Mouse (Mus musculus): ENCODE measurements at regions not wholly inside any gene's neighbourhood (a gene's known extent, or its start where the extent isn't known, plus 50 kb on each side); places are given as distances from the start of the nearest gene placed in this dataset.

DNA sequence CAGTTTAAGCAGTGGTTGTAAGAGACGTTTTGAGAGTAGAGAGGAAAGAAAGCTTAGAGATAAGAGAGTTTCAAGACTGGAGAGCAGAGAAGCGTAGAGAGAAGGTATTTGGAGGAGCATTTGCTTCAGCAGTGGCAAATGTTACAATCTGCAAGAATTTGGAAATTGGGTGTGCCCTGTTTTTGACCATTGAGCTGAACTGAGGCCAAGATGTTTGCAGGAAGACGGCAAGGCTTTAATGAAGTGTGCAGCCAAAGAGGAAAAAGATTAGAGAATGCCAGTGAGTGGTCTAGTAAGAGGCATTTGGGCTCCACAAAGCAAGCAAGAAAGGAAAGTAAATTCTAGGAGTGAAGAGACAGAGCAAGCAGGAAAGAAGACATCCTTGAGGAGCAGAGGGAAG is 168.8 kb upstream of the Fggy start:
- H3K36me3 ChIP-seq, result no peaks in the 10 kb centered on the region
- H3K27ac ChIP-seq (replicated peaks), result no peak overlapping the region
- H3K9ac ChIP-seq (replicated peaks), result no peak overlapping the region
- no peak overlapping the region for H3K4me3 ChIP-seq
- no peaks in the 10 kb centered on the region for H3K9me3 ChIP-seq
- 61% methylated on average over 3 of the region's 3 CpGs for WGBS
- ATAC-seq (ENCODE audit: low FRiP score, low read depth), result no peak
- no peak overlapping the region for H3K4me2 ChIP-seq (replicated peaks)
- no peaks in the 10 kb centered on the region for H3K4me1 ChIP-seq
- peaks cover 3% of the 10 kb centered on the region; the same call in 1 of the 2 replicates for H3K27me3 ChIP-seq

DNA sequence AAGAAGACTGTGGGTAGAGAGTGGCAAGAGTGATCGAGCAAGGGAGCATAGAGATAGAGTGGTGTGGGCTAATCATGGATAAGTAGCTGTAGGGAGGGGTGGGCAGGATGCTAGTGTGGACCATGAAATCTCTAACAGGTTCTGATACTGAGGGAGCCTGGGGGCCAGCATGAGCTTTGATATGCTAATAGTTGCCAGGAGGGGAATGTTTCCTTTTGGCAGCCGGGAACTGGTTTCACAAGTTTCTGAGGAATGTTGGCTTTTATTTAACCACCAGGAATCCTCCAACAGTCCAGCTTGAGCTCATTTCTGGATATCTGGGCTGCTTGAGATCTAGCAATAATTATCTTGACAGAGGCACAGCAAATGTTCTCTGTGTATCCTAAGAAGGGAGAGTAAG is 167.7 kb upstream of the Fggy start:
- no peak overlapping the region for H3K27ac ChIP-seq (replicated peaks)
- H3K4me2 ChIP-seq (replicated peaks), result no peak overlapping the region
- ATAC-seq (ENCODE audit: low FRiP score, low read depth), result 0 out of 2 replicates have a peak, but pooled peaks have one; percentile 23
- WGBS, result 34% methylated on average over 2 of the region's 2 CpGs
- peaks cover 3% of the 10 kb centered on the region; the same call in 1 of the 2 replicates for H3K27me3 ChIP-seq
- H3K36me3 ChIP-seq, result no peaks in the 10 kb centered on the region
- H3K4me1 ChIP-seq, result no peaks in the 10 kb centered on the region
- no peak overlapping the region for H3K9ac ChIP-seq (replicated peaks)
- H3K4me3 ChIP-seq, result no peak overlapping the region
- H3K9me3 ChIP-seq, result no peaks in the 10 kb centered on the region

DNA sequence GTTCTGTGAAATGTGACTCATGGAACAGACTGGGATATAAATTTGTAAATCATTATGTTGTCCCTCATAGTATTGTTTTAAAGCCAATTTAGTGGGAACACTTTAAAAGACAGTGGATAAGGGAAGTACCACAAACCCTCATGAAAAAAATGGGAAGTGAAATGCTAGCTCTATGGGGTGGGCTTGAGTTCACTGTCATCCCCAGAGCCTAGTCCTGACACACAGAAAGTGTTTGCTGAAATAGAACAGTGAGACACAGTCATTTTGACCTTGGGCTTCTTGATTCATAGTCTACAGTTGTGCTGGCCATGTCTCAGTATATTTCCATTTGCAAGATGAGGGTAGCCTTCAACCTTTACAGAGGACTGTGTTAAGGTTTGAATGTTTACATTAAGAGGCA is 166.8 kb upstream of the Fggy start:
- no peaks in the 10 kb centered on the region for H3K4me1 ChIP-seq
- no peak overlapping the region for H3K4me3 ChIP-seq
- no peak overlapping the region for H3K9ac ChIP-seq (replicated peaks)
- H3K9me3 ChIP-seq, result no peaks in the 10 kb centered on the region
- no peaks in the 10 kb centered on the region for H3K36me3 ChIP-seq
- H3K27me3 ChIP-seq, result peaks cover 3% of the 10 kb centered on the region; the same call in 1 of the 2 replicates
- ATAC-seq (ENCODE audit: low FRiP score, low read depth), result no peak
- H3K27ac ChIP-seq (replicated peaks), result no peak overlapping the region
- no peak overlapping the region for H3K4me2 ChIP-seq (replicated peaks)

DNA sequence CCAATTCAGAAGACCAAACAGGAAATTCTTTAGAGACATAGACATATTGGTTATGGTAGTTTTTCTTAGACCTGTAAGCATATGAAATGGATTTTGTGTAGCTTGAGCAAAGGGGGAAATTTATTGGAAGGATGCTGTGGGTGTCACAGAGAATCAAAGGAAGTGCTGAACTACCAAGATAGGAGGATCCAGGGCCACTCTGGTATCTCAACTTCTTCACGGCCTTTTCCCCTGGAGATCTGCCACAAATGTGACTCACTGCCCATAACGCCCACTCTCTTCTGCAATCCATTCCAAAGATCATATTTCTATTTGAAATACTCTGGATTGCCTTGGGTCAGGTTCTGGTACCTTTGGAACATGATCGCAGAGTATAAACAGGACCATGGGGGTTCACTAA is 161.6 kb upstream of the Fggy start:
- WGBS, result 93% methylated on average over 3 of the region's 3 CpGs
- no peaks in the 10 kb centered on the region for H3K36me3 ChIP-seq
- no peaks in the 10 kb centered on the region for H3K4me1 ChIP-seq
- H3K27ac ChIP-seq (replicated peaks), result no peak overlapping the region
- H3K27me3 ChIP-seq, result peaks cover 3% of the 10 kb centered on the region; the same call in 1 of the 2 replicates
- H3K4me2 ChIP-seq (replicated peaks), result no peak overlapping the region
- H3K9ac ChIP-seq (replicated peaks), result no peak overlapping the region
- H3K4me3 ChIP-seq, result no peak overlapping the region
- no peaks in the 10 kb centered on the region for H3K9me3 ChIP-seq
- no peak for ATAC-seq (ENCODE audit: low FRiP score, low read depth)

DNA sequence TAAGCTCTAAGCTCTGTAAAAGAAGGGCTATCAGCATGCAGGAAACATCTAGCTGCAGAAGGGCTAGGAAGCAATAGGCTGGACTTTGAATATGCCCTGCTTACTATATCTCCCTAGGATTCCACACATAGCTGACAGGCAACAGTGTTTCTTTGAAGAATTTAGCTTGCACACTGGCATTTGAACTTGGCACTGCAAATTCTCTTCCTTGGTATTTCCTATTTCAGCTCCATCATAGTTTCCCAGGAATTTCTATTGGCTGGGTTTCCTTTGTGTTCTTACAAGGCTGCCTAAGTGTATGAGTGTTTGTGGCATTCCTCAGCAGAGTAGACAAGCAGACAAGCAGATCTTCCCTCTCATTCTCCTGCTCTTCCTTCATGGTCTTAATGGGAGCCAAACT is 159.0 kb upstream of the Fggy start:
- no peak for ATAC-seq (ENCODE audit: low FRiP score, low read depth)
- Histone ChIP-seq H3K4me3 (no peak overlapping the region), H3K36me3 (no peaks in the 10 kb centered on the region), H3K4me1 (no peaks in the 10 kb centered on the region), H3K9ac (replicated peaks) (no peak overlapping the region), H3K4me2 (replicated peaks) (no peak overlapping the region), H3K27me3 (no peaks in the 10 kb centered on the region), H3K9me3 (no peaks in the 10 kb centered on the region), H3K27ac (replicated peaks) (no peak overlapping the region)

DNA sequence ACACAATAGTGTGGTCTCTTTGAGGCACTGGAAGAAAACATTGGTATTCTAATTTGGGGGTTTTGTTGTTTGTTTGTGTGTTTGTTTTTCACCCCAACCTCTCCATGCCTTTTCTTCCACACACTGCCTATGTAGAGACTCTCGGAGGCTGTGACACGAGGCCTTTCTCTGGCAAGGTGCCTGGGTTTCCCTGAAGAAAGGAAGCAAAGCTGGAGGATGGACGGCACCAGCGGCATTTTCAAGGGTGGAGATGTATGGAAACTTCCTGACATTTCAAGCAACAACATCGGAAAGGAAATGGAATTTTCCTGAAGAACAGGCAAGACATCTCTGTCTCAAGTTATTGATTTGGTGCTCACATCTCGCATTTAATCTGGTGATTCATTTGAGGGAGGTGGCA is 155.0 kb upstream of the Fggy start:
- no peaks in the 10 kb centered on the region for H3K4me1 ChIP-seq
- no peak overlapping the region for H3K4me2 ChIP-seq (replicated peaks)
- no peak overlapping the region for H3K27ac ChIP-seq (replicated peaks)
- no peaks in the 10 kb centered on the region for H3K36me3 ChIP-seq
- H3K9me3 ChIP-seq, result no peaks in the 10 kb centered on the region
- no peak for ATAC-seq (ENCODE audit: low FRiP score, low read depth)
- no peak overlapping the region for H3K9ac ChIP-seq (replicated peaks)
- no peaks in the 10 kb centered on the region for H3K27me3 ChIP-seq
- no peak overlapping the region for H3K4me3 ChIP-seq
- 87% methylated on average over 6 of the region's 6 CpGs for WGBS

DNA sequence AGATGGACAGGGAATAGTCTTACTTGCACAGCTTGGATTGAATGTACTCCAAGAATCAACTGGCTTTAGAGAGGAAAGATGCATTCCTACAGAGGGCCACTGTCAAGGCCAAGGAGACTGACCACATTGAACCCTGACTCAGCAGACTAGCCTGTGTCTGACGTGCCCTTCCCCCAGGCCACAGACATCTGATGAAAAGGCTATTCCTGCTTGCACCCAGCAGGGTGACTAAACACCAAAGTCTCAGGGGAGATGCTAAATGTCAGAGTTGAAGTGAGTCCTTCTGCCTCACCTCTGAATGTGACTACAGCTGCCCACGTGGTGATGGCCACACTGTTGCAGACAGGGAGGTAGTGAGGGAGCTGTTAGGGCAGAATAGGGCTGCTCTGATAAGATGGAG is 140.2 kb upstream of the Fggy start:
- no peaks in the 10 kb centered on the region for H3K27me3 ChIP-seq
- H3K27ac ChIP-seq (replicated peaks), result no peak overlapping the region
- WGBS, result 44% methylated on average over 2 of the region's 2 CpGs
- no peak overlapping the region for H3K4me2 ChIP-seq (replicated peaks)
- H3K36me3 ChIP-seq, result no peaks in the 10 kb centered on the region
- H3K9me3 ChIP-seq, result no peaks in the 10 kb centered on the region
- no peak for ATAC-seq (ENCODE audit: low FRiP score, low read depth)
- no peak overlapping the region for H3K9ac ChIP-seq (replicated peaks)
- no peak overlapping the region for H3K4me3 ChIP-seq
- no peaks in the 10 kb centered on the region for H3K4me1 ChIP-seq

DNA sequence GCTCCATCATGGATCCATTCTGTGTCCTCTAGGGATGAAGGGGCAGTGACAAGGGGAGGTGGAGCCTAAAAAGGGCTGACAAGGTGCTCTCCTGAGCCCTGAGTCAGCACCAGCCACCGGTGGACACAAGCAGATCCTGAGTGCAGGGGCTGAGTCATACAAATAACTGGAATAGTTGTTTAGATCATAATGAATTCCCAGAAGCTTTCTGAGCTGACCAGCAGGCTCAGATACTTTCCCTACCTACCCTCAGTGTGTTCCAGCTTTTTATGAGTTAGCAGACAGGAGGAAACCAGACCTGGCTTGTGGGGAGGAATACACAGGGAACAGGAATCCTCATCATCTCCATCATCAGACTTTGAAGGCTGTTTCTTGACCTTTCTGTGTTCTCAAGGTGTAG is 130.7 kb upstream of the Fggy start:
- H3K9me3 ChIP-seq, result no peaks in the 10 kb centered on the region
- no peak for ATAC-seq (ENCODE audit: low FRiP score, low read depth)
- no peak overlapping the region for H3K9ac ChIP-seq (replicated peaks)
- no peak overlapping the region for H3K4me2 ChIP-seq (replicated peaks)
- no peaks in the 10 kb centered on the region for H3K36me3 ChIP-seq
- no peak overlapping the region for H3K27ac ChIP-seq (replicated peaks)
- WGBS, result 63% methylated on average over 1 of the region's 1 CpGs
- no peak overlapping the region for H3K4me3 ChIP-seq
- no peaks in the 10 kb centered on the region for H3K4me1 ChIP-seq
- H3K27me3 ChIP-seq, result no peaks in the 10 kb centered on the region

DNA sequence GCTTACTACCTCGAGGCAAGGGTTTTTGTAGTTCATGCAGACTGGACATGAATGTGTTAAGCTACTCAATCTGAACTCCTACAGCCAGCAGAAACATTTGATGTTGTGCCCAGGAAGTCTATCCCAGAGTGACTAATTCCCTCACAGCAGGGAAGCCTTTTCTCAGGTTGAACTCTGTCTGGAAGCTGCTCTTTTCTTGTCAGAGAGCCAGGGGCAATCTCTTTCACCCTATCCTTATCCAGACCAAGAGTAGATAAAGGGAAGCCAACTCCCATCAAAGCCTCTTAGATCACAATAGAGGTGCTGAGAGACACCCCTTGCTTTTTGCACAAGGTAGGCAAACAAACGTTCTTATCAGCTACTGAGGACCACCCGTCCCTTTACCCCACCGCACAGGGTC is 122.8 kb upstream of the Fggy start:
- ATAC-seq (ENCODE audit: low FRiP score, low read depth), result no peak
- H3K4me2 ChIP-seq (replicated peaks), result no peak overlapping the region
- H3K4me1 ChIP-seq, result no peaks in the 10 kb centered on the region
- H3K27ac ChIP-seq (replicated peaks), result no peak overlapping the region
- H3K36me3 ChIP-seq, result no peaks in the 10 kb centered on the region
- H3K27me3 ChIP-seq, result no peaks in the 10 kb centered on the region
- 28% methylated on average over 4 of the region's 4 CpGs for WGBS
- H3K9ac ChIP-seq (replicated peaks), result no peak overlapping the region
- H3K4me3 ChIP-seq, result no peak overlapping the region
- H3K9me3 ChIP-seq, result no peaks in the 10 kb centered on the region

DNA sequence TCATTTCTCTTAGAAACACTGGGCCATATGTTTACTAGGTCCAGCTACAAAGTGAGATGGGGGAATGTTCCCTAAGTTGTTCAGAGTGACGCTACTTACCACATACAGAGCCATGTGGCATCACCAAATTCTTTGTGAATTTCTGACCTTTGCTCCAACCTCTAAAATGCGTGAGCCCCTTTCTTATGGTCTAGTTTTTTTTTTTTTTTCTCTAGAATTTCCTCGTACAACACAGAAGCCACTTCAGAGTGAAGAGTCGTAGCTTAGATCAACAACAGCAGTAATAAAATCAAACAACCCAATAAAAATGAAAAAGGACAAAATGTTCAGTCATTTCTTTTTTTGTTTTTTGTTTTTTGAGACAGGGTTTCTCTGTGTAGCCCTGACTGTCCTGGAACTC is 122.2 kb upstream of the Fggy start:
- H3K9me3 ChIP-seq, result no peaks in the 10 kb centered on the region
- no peaks in the 10 kb centered on the region for H3K27me3 ChIP-seq
- H3K4me1 ChIP-seq, result no peaks in the 10 kb centered on the region
- no peak overlapping the region for H3K9ac ChIP-seq (replicated peaks)
- no peak overlapping the region for H3K27ac ChIP-seq (replicated peaks)
- H3K4me2 ChIP-seq (replicated peaks), result no peak overlapping the region
- 64% methylated on average over 4 of the region's 4 CpGs for WGBS
- ATAC-seq (ENCODE audit: low FRiP score, low read depth), result no peak
- H3K4me3 ChIP-seq, result no peak overlapping the region
- H3K36me3 ChIP-seq, result no peaks in the 10 kb centered on the region

DNA sequence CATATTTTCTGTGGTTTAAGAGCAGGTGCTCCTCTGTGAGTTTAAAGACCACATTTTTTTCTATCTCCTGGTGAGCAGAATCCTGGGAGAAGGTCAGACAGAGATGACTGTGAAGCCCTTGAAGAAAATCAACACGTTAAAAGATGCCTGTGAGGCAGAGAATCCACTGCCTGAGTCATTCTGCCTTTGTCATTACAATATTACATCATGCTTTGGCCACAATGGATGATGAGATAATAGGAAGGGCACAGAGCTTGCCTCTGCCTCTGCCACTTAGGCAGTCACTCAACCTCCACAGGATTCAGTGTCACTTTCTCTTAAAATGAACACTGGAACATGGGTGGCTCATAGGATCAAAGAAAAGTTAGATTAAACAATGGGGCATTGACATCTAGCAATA is 117.5 kb upstream of the Fggy start:
- WGBS, result 38% methylated on average over 1 of the region's 1 CpGs
- H3K4me2 ChIP-seq (replicated peaks), result no peak overlapping the region
- H3K4me3 ChIP-seq, result no peak overlapping the region
- H3K9ac ChIP-seq (replicated peaks), result no peak overlapping the region
- H3K27me3 ChIP-seq, result no peaks in the 10 kb centered on the region
- H3K4me1 ChIP-seq, result no peaks in the 10 kb centered on the region
- no peaks in the 10 kb centered on the region for H3K9me3 ChIP-seq
- no peak overlapping the region for H3K27ac ChIP-seq (replicated peaks)
- H3K36me3 ChIP-seq, result no peaks in the 10 kb centered on the region
- no peak for ATAC-seq (ENCODE audit: low FRiP score, low read depth)

DNA sequence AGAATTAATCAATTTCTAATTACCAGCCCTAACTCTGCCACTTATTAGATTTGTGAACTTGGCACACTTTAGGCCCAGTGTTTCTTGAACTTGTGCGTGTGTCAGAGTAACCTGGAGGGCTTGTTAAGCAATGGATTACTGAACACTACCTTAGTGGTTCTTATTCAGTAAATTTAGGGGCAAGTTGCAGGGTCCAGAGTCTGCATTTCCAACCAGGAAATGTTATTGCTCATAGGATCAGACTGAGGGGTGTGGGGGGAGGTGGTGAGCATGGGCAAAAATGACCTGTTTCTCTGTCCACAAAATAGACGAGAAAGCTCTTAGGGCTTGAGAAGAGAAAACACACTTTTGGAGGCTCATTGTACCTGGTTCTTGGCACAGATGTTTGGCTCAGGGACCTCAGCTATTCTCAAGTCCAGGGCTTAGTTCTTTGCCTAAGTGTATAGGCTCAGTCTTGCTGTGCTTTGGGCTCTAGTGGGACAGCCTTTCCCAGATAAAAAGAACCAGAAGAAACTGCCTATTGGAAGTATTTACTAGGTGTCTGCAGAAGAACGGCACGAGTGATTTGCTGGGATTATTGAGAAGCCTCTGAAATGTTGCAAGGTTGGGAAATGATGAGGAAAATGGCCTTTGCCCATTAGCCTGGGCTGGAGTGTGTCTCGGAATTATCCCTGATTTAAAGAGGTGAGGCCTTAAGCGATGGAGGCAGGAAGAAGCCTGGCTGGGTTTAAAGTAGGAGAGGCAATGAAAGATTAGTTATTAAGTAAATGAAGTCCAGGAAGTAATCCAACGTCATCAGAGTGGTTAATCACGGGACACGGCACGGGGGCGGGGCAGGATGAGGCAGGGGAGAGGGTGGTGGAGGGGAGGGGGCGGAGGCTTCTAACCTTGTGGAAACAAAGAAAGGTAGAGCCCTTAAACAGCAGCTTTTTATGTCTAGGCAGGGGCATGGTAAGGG is 113.2 kb upstream of the Fggy start:
- Histone ChIP-seq H3K9ac (replicated peaks) (no peak overlapping the region), H3K27ac (replicated peaks) (no peak overlapping the region), H3K27me3 (no peaks in the 10 kb centered on the region), H3K9me3 (no peaks in the 10 kb centered on the region), H3K4me2 (replicated peaks) (no peak overlapping the region), H3K4me3 (no peak overlapping the region), H3K36me3 (no peaks in the 10 kb centered on the region), H3K4me1 (no peaks in the 10 kb centered on the region)
- 62% methylated on average over 12 of the region's 12 CpGs for WGBS
- no peak for ATAC-seq (ENCODE audit: low FRiP score, low read depth)

DNA sequence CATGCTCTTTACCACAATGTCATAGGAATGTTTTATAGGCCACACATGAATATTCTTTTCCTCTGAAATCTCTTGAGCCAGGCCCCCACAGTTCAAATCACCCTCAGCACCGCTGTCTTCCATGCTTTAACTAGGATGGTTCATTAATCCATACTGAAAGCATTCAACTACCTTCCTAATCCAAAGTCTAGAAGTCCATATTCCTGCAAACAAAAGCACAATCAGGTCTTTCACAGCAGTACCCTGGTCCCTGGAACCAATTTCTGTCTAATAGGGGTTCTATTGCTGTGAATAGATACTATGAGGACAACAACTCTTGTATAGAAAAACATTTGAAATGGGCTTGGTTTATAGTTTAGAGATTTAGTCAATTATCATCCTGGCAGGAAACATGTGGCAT is 107.0 kb upstream of the Fggy start:
- H3K27ac ChIP-seq (replicated peaks), result no peak overlapping the region
- H3K36me3 ChIP-seq, result no peaks in the 10 kb centered on the region
- ATAC-seq (ENCODE audit: low FRiP score, low read depth), result no peak
- H3K4me3 ChIP-seq, result no peak overlapping the region
- WGBS, result 75% methylated on average over 1 of the region's 1 CpGs
- H3K4me1 ChIP-seq, result no peaks in the 10 kb centered on the region
- no peak overlapping the region for H3K4me2 ChIP-seq (replicated peaks)
- no peaks in the 10 kb centered on the region for H3K27me3 ChIP-seq
- H3K9me3 ChIP-seq, result no peaks in the 10 kb centered on the region
- no peak overlapping the region for H3K9ac ChIP-seq (replicated peaks)

Data from midbrain, embryonic 12.5 days (tissue).